Mouse (Mus musculus): ENCODE measurements around the gene Ptprk.
A peak's percentile ranks its signal among the peaks of the same experiment; 100 is the strongest.

Ptprk gene

DNA sequence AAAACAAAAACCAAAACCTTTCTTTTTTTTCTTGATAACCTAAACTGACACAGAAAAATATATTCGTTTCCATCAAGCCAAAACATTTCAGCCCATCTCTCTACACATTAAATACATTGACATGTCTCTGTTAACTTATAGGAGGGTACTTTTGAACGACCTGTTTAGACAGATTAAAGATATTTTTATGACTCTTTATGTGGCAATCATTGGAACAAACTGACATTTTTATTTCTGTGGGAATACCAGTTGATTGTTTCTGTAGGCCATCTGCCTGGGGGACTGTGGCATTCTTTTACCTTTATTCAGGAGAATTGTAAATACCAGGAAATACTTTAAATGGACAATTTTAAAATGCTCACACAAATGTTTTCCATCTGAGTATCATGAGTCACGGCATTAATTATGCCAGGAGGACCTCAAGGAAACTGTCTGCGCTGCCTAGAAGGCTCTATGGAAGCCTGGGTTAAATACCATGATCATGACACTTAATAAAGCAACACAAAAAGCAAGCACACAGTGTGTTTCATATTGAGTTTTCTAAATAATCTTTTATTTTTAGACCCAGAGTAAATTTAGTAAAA is 229.8 kb downstream of the Ptprk start:
- no peak for DNase-seq

DNA sequence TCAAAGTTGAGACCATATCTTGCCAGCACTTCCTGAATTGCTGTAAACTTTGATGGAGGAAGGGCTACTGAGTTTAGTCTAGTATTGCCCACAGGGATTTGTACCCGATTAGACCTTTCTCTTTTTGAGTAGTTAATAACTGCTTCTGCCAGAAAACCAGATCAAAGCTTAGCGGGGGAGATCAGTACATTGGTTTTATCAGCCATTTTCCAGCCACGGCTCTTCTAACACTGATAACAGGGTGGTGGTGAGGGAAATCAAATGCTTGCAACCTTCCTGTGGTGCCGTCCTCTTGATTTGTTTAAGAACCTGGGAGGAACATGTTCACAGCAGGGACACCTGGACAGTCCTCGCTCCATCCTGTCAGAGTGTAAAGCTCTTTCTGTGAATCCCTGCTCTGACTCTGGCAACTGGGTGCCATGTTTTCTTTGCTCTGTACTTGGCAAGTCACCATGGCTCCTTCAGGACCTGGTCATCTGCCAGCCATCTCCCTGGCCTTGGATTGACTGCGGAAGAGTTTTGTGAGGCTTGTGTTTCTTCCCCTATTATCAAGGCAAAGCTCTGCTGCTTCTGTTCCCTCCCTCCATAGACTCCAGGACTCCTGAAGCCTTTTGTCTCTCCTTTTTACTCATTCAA is 231.9 kb downstream of the Ptprk start:
- DNase-seq: no peak

DNA sequence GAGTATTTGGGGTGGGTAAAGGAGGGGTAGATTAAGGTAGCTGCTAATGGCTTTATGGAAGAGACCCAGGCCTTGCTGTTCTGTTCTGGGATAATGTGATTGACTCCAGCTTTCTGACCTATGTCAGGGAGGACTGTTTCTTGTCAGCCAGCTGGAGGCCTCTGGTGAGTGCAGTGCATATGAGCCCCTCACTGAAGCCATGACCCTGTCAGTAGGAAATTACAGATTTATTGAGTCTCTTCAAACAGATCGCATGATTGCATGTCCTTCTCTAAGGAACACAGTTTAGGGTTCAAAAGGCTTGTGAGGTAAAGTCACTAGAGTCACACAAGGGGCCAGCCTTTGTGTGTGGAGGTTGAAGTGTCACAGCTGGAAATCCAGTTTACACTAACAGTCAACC is 236.7 kb downstream of the Ptprk start:
- DNase-seq: peak; percentile 12

DNA sequence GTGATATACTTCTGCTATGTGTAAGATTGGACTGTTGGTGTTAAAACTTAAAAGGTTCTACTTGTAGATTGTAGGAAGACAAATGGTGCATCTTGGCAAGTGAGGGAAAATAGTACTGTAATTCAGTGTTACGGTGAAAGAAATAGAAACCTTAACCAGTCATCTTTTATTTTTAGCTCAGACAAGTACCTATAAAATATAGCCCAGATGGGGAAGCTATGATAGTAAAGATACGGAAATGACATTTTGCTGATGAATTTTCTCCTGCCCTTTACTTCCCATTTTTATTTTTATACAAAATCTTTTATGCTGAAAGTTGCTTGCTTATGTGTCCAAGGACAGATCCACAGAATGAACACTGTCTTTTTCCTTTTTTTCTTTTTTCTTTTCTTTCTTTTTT is 248.4 kb downstream of the Ptprk start:
- no peak for DNase-seq

DNA sequence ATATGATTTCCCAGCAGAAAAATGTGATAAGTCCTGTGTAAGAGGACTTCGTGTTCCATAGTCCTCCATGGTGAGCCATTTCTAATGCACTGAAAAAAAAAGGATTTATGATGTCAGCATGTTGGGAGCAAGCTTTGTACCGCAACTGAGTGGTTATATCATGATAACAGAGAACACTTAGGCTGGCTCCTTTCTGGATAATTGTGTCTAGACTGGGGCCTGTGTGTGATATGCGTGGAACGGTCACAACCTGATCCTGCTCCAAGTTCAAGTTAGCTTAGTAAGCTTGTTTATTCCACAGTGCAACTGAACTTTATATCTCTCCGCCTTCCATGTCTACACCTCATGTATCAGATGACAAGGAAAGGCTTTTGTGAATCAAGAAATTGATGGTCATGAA is 260.6 kb downstream of the Ptprk start:
- no peak for DNase-seq

DNA sequence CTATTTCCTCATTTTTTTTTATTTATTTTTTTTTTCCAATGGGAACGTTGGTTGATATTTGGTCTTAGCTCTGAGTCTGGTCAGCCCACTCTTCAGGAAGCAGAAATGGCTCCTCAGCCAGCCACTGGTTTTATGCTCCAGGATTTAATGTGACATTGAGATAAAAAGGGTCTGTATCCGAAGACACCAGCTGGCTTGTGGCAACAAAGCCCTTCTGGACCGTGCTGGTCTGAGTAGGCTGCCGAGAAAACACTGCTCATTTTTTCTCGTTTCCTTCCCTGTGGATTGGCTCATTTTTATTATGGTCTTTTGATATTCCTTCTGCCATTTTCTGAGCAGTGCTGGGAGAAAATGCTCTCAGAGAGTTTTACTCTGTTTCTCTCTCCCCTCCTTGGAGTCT is 263.9 kb downstream of the Ptprk start:
- no peak for DNase-seq

DNA sequence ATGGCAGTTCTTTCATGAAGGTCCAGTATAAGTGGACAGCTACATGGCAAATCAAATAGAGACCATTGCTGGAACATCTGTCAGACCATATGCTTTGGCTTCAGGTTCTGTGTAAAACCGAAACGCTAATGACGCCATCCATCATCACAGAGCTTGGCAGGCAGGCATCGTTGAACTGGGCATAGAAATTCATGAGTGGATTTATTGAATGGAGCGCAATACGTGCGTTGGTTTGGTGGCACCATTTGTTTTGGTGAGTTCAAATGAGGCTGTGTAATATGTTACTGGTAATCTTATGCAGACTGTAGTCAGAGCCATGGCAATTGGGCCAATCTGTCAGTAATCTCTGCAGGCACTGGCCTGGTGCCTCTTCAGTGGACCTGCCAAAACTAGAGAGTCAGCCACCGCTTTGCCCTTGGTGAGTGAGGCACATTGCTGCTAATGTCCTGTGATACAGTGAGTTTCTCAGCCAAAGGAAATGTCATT is 270.6 kb downstream of the Ptprk start:
- no peak for DNase-seq

DNA sequence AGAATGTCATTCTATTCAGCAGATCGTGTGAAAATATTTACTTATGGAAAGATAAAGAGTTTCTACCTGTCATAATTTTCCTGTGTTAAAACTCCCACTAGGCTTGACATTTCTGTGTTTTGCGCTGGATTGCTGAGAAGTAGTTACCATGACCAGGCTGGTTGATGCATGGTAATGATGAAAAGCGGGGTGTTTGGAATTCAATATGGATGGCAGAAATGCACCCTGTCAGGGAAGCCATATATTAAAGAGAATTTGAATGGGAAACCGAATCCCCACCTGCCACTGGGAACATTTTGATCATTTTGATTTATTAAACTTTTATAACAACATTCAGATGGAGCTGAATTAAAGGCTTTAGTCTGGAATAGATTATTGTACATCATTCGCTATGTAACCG is 290.7 kb downstream of the Ptprk start:
- no peak for DNase-seq

DNA sequence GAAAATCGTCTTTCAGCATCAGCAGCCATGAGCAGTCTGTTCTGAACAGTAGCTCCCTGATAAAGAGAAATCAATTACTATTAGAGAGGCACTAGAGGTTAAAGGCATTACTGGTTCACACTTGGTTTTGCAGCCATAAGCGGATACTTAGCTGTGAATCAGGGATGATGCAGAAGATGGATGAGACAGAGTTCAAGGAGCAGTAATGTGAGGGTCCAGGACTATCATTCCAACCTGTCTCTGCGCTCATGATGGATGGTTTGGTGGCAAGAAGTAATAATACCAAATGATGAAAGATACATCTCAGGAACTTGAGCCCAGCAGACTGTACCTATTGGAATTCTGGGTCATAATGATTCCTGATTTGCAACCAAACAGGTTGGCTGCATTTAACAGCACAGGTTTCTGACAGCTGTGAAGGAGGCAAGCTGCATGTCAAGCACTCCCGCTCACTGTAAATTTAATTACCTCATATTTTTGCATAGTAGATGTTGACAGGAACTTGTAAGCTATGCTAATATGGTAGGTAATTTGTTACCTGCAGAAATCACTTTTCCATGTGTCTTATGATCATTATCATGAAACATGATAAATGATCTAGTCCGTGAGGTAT is 291.6 kb downstream of the Ptprk start:
- DNase-seq: no peak

DNA sequence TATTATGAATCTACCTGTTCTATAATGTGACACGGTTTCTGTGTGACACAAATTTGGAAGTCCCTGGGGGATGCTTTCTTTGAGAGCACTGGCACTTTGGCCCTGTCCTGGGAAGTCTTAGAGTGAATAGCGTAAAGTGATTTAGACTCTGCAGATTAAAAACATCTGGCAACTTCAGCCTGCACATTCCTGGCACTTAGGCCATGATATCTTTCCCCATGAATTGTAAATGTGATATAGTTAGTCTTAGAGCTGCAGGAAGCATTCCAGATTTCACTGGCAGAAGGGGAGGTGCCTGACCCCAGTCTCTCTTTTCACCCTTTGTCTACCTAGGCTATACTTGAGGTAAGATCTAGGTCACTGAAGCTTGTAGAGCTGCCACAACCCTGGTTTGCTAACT is 295.2 kb downstream of the Ptprk start:
- no peak for DNase-seq

DNA sequence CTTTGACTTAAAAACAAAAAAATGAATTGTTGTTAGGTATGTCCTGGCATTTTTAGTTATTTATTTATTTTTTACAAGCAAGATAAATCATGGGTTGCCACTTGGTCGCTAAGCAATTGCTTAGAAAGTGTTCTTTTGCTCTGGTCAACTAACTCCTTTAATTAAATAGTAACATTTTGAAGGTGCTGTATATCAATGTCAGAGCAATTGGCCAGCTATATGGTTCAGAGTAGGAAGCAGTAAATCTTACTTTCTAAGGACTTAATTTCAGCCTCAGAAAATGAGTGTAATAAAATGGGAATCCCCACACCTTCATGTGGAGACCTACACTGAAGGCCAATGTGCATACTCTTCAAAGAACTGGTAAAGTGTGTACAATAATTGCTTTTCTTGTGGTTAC is 300.3 kb downstream of the Ptprk start:
- DNase-seq: no peak

DNA sequence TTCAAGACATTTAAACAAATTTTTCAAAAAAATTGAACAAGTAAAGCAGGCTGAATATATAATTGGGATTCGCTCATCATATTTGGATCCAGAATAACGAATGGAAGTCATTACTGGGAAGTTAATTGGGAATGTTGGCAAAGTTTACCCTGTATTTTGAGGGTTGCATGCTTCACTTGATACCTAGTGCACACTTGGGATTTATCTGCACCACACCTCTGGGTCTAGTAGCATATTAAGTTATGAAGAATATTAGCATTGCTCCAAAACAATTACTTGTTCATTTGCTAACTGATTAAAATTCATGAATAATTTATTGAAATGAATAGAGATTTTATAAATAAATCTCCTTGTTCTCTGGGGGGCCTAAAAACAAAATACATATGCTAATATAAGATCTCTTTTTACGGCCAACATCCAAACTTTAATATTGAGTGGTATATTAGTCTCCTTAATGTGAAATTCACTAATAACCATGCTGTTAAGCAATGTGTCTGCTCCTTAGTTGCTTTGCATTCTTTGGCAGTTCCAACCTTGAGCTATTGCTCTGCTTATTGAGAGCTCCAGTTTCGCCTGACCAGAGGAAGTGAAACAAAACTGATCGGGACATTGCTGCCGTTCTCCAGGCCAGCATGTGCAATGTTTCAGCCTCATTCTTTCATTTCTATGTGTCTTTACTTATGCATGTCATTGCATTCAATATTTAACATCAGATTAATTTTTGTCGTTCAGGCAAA is 305.3 kb downstream of the Ptprk start:
- no peak for DNase-seq

DNA sequence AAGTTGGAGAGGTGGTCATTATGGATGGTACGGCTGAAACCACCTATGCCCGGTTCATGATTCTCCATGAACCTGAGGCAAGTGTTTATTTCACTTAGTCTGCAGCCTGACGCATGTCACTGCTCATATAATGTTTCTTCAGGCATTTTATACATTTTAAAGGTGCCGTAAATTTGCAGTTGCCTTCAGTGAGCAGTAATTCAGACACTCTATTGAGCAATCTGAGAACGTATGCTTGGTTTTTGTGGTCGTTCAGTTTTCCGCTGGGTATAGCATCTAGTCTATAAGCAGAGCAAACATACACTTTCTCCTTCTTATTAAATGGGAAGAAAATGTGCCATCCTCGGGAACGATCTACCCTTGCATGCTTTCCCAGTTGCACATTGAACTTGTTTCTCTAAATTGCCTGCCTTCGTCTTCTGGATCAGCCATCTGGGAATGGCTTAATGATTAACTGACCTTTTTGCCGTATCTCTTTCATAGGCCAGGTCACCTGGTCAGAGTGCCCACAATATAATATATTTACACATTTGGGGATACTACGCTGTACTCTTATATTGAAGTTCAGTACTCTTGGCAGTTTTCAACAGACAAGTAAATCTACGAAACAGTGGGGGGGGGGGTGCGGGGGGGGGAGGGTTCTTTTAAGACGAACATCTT is 313.1 kb downstream of the Ptprk start:
- DNase-seq: peak; percentile 80

DNA sequence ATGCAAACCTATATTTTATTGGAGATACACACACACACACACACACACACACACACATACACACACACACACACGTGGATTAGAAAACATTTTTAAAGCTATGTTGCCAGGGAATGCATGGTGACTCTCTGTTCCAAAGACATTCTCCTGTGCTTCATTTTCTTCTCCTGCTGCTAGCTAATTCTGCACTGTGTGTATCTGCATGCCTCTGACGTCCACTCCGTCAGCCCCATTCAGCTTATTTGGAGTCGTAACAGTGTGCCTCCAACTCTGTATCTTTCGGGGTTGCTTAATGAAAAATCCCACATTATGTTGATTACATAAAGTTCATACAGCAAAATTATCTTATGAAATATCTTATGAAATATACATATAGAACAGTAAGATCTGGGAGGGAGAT is 316.5 kb downstream of the Ptprk start:
- DNase-seq: no peak

DNA sequence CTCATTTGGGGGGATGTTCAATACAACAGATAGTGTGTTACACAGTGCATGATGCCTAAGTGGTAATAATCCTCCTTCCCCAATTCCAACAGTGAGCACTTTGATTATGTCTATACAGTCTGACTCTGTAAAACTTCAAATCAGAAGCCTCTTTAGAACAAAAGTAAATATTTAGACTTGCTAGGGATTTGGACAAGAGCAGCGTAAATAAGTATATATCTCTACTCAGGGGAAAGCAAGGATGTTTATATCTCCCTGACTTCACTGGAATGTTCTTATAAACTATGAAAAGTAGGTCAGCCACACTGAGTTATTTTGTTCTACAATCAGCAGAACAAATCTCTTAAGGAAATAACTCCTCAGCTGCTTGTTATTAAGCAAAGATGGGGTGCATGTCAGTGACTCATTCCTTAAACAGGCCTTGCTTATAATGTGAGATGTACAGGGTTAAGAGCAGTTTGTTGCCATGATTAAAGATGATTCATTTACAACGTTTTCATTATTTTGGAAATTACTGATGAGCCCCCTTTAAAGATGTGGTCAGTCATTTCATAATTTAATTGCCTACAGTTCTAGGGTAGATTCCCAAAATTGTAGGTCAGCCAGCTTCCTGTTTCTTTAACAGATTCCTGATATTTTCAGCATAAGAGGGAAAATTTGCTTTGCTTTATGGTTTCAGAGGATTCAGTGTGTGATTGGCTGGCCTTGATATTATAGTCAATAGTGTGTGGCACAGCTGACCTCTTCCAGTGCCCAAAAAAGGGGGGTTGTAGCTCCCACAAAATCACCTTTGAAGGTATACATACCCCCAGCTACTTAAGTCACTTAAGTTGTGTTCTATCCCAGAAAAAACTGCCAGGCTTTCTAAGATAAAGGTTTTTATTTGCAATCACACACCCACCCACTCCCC is 321.2 kb downstream of the Ptprk start:
- DNase-seq: peak; percentile 15

DNA sequence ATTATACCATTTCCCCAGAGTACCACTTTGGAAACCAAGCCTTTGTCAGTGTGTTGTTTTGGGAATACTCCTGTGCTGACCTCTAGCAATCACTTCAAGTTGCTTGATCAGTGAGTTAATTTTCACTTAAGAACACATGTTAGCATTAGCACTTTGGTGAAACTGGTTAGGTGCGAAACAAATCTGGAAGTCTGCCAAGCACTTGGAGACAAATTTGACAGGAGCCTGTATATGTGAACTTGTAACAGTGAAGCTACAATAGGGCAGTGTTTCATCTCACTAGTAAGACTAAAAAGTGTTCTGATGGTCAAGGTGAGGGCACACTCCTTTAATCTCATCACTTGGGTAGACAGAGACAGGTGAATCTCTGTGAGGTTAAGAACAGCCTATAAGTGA is 321.9 kb downstream of the Ptprk start:
- DNase-seq: peak; percentile 54

DNA sequence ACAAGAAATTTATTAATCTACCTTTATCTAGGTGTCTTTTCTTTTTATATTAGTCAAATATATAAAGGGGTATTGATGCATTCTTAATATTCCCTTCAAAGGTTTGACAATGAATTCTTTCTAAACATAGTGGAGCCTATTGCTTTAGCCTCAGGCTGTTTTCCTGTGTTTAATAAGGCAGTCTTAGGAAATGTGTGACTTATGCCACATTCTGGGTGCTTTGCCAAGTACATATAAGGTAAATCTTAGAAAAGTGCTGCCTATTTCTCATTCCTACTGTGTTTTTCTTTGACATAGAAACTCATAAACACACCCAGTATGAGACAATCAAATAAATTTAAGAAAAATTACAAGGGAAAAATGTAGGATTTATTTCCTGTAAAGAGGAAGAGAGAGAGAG is 327.2 kb downstream of the Ptprk start:
- no peak for DNase-seq

DNA sequence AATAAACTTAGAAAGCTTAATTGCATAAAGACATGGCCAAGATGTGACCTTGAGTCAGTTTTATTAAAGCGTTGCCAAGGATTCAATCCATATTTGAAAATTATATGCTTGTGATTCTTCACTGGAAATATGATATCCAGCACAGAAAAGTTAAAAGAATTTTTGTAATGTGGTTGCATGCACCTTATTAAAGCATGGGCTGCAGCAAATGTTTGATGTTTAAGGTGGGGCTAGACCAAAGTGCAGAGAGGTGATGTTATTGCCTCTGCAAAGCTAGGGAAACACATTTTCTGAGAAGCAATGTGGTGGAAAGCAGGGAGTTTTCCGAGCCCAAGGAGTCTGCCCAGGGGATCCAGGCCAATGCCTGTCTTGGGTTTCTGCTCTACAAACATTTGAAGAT is 334.4 kb downstream of the Ptprk start:
- no peak for DNase-seq

DNA sequence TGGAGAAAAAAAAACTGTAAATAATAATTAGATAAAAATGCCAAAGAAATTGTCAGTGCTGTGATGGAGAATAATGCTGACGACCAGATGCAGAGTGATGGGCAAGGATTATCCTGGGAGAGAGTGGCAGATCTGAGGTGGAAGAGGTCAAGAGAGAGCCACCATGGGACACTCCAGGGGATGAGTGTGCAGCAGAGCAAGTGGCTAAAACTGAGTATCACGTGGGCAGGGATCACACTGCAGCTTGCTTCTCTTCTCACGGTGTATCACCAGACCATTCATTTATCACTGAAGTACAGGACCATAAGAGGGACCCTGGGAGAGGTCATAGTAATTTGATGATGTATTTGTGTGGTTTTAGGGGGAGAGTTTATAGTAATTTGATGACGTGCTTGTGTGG is 340.2 kb downstream of the Ptprk start:
- DNase-seq: no peak

DNA sequence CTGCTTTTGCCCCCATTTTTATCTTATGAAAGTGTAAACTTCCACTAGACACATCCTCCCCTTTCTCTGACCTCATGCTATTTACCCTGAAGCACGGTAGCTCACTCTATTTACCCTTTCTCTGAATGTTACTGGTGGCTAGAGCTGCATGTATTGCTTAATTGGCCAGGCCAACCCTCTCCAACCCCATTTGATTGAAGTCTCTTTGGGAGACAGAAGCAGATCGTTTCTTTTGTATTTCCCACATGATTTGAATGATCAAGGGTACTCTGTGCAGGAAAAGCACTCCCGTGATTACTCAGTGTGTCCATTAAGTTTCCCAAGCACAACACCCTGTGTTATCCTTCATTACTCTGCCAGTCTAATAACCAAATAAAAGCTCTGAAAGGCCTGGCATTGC is 348.0 kb downstream of the Ptprk start:
- DNase-seq: no peak

DNA sequence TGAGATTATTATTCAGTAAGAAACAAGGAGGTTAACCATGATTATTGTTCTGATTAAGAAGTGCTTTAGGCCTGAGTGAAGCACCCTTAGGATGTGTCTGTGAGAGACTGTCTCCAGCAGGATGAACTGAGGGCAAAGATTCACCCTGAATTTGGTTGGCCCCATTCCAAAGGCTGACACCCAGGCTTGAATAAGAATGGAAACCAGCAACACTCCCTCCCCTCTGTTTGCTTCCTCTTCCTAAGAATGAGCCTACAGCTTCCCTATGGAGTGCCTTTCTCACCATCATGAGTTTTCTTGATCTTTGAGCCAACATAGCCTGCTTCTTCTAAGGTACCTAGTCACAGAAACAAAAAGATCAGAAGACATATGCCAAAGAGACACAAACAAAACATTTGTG is 350.8 kb downstream of the Ptprk start:
- DNase-seq: peak; percentile 24

DNA sequence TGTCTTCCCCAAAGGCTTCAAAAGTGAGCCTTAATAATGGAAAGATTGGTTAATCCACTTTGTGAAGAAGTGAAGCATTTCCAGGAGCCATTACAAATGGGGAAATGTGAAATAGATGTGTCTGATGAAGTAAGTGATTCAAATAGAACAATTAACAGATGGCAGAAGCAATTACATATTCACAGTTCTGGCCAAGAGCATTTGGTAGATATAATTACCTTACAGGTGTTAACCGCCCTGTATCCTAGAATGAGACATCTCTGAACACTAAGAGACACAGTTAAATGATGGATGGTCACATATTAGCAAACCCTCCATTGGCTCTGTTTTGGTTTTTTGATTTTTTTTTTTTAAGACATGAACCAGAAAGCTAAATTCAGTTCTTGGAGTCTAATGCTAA is 361.5 kb downstream of the Ptprk start:
- no peak for DNase-seq
